Mouse (Mus musculus) NIH3T3 (cell line): ENCODE results near the gene Mapk14.
"Not testable (repeated sequence)": the region's sequence is repeated elsewhere in the genome, so short reads cannot be mapped to it uniquely, and the experiment has no call there.

Source experiments
- DNase-seq: peaks from one replicate; pipeline ENCODE4 v3.0.0-alpha.2; 2012; ENCODE audit warnings: low read depth

Mapk14 gene

GRCm38 (mm10) chr17:28698245-28698644, 7.1 kb downstream of the Mapk14 start:
- DNase-seq = peak; percentile 47

DNA sequence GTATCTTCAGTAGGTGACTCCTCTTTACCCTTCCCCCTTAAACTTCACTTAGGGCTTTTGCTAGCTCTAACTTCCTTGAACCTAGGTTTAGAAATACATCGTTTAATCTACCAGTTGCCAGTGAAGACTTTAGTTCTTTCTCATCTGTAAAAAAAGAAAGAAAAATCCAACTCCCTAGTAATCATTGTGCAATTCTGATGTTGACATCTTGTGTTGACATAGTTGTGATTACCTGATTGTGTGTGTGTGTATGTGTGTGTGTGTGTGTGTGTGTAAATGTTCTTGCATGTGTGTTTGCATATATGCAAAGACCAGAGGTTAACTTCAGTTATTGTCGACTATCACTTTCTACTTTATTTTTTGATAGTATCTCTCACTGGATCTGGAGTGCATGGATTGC, 7.5 kb downstream of the Mapk14 start:
- DNase-seq = peak; percentile 26

- DNase-seq = no peak
Measured at GRCm38 (mm10) chr17:28699789-28700188, 8.7 kb downstream of the Mapk14 start.

- peak; percentile 21 for DNase-seq
Measured at GRCm38 (mm10) chr17:28701171-28701570, 10.0 kb downstream of the Mapk14 start.

DNA sequence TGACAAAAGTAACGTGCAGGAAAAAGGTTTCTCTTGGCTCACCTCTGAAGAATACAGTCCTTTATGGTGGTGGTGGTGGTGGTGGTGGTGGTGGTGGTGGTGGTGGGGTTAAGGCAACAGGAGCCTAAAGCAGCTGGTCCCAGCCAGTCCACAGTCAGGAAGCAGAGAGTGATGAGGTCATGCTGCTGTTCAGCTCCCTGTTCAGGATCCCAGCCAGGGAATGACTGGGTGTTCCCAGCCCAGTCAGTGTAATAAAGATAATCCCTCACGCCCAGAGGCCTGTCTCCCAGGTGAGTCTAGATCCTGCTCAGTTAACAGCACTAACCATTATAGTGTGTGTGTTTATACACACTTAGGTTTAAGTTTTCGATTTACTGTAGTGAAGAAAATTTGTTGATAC, 10.6 kb downstream of the Mapk14 start:
- no peak for DNase-seq

- DNase-seq = peak; percentile 21
Measured at GRCm38 (mm10) chr17:28702646-28703045, 11.5 kb downstream of the Mapk14 start.

DNA sequence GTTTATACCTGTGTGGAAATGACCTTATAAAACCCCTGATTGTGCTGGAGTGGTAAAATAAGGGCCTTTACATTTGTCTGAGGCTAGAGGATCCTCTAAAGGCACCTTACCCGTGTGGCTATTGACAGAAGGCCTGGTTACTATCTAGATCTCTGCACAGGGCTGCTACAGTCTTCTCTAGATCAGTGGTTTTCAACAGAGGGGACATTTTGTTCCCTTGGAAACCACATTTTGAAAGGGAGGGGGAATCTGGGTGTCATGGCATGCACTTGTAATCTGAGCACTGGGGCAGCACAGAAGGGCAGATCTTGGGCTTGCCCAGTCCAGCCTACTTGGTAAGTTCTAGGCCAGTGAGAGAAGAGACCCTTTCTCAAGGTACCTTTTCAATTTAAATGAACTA, 15.6 kb downstream of the Mapk14 start:
- DNase-seq = peak; percentile 27

DNA sequence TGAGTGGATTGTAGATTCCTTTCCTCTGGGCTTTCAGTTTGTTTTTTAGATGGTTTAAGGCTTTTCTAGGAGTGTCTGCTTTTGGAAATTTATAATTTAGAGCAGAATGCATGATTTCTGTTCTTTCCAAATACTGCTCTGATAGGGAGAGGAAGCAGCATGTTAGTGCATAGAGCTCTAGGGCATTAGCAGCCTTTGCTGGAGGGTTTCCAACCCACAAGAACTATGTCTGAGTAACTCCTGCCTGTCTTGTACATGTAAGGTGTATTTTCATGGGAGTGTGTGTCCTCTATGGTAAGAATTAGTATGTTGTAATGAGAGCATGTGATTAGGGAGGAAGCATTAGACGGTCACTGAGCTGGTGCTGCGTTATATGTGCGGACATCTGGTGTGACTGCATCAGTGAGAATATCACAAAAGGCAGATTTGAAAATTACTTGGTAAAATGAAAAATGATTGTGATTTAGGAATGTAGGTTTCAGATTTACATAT, 16.1 kb downstream of the Mapk14 start:
- peak; percentile 84 for DNase-seq

DNA sequence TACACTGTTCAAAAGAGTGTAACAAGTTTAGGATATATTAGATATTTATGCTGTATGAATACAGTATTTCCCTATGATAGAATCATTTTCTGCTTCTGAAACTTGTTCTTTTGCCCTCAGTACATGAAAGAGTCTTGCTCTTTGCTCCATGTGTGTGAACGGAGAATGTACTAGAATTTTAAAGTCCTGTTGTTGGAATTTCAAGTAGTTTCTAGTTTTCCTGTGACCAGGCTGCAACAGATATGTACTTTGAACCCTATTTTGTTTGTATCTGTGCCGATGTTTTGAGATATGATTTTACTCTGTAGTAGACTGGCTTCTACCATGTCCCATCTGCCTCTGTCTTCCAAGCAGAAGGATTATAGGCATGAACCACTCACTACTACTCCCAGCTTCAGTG, 16.7 kb downstream of the Mapk14 start:
- no peak for DNase-seq

- DNase-seq = no peak
Measured at GRCm38 (mm10) chr17:28708989-28709388, 17.9 kb downstream of the Mapk14 start.

DNA sequence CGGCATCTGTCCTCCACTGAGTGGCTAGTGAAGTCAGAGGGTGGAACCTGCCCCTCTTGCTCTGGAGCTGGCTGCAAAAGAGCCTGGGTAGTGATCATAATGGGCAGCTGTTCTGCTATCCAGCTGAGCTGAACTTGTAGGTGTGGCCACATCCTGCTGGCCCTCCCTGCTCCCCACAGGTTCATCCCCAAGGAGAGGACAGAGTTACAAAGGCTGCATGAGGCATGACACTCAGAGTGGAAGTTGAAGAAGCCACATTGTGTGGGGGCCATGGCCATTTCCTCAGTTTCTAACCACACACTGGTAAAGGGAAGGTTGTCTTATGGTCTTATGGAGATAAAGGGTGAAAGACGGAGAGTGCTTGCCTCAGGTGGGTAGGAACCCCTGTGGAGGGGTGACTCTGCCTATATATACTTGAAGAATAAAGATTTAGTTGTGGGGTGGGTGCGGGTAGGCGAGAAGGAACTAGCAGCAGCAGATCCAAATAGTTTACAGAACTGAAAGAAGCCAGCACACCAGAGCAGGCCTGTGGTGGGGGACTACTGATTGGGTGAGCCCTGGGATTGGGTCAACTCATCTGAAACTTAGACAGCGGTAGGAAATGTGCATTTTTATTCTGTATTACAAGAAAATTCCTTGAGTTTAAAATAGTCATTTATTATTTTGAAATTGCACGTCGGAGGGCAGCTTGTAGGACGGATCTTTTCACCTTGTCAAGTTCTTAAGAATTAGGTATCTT, 18.6 kb downstream of the Mapk14 start:
- DNase-seq = no peak

DNA sequence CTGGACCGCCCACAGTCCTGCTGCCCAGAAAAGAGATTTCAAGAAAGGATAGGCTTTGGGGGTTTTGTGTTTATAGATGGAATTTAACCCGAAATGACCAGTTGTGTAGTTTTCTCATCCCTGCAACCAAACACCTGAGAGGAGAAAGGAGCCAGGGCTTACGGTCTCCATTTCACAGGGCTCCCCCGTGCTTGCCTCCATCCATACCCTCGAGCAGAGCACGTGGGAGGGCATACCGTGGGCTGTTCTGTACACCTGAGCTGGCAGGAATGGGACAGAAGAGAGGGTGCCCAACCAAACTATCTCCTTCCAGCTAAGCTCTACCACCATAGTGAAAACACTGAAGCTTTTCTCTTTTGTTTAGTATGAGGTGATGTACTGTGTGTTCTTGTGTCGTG, 19.2 kb downstream of the Mapk14 start:
- no peak for DNase-seq

DNA sequence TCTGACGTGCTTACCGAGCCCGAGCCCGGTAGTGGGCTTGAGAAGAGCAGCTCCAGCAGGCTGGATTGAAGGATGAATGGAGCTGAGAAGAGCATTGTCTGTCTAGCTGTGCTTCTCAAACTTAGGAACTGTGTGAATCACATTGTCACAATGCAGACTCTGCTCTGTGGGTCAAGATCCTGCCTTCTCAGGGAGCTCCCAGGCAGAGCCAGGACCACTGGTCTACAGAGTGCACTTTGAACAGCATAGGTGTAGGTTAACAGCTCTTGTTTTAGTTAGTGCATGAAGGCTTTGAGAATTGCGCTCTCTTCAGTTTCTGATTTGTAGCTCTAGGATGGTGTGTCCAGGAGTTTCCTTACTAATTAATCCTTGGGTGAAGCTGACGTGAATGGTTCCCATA, 20.1 kb downstream of the Mapk14 start:
- no peak for DNase-seq

DNA sequence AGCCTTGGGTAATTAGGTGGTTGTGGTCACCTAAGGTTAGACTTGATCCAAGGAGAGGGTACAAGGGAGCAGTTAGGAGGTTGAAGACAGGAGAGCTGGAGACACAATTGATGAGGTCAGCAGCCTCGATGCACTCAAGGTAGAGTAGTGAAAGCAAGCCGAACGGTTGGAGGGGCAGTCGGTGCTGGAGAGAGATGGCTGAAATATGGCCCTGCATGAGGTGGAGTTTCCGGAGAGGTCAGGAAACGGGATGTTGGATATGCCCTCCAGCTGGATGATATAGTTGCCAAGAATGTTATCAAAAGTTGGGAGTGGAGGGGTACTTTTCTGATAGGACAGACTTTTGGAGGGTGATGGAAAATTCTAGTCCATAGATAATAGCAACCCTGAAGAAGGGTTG, 21.2 kb downstream of the Mapk14 start:
- no peak for DNase-seq

DNA sequence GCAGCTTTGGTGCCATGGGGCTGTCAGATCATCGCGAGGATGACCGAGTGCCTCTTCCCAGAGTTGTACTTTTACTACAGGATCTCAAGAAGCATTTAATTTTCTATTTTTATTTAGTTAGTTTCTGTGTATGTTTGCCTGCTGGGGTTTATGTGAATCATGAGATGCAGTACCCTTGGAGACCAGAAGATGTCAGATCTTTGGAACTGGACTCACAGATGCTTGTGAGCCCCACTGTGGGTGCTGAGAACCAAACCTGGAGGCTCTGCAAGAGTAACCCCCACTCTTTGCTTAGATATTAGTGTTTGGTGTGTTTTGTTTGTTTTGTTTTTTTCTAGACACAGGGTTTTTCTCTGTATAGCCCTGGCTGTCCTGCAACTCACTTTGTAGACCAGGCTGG, 22.9 kb downstream of the Mapk14 start:
- DNase-seq = no peak

- DNase-seq = no peak
Measured at GRCm38 (mm10) chr17:28715832-28716548, 24.9 kb downstream of the Mapk14 start.

GRCm38 (mm10) chr17:28717535-28717934, 26.4 kb downstream of the Mapk14 start:
- DNase-seq = no peak

DNA sequence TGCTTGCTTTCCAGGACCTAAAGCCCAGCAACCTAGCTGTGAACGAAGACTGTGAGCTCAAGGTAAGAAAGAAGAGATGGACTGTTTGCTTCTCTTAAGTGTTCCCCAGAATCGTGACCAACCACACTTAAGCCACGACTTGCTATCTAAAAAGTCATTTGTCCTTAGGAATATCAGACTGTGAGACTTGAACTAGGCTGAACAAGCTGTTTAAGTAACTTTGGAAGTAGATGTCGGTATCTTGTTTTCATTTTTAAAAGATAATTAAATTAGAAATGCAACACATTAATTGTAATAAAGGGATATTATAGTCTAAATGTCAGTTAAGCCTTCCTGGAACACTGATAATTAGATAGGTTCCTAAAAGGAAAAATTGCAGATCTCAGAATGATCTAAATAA, 34.7 kb downstream of the Mapk14 start, which contains the start of gene AC170998.1:
Gene AC170998.1, plus strand, starts transcription at position 301 of the 400 bp plus-strand sequence.
- no peak for DNase-seq

GRCm38 (mm10) chr17:28727511-28727910, 36.4 kb downstream of the Mapk14 start:
- not testable (repeated sequence) for DNase-seq

- DNase-seq = peak; percentile 33
Measured at GRCm38 (mm10) chr17:28735317-28736105, 44.4 kb downstream of the Mapk14 start.

DNA sequence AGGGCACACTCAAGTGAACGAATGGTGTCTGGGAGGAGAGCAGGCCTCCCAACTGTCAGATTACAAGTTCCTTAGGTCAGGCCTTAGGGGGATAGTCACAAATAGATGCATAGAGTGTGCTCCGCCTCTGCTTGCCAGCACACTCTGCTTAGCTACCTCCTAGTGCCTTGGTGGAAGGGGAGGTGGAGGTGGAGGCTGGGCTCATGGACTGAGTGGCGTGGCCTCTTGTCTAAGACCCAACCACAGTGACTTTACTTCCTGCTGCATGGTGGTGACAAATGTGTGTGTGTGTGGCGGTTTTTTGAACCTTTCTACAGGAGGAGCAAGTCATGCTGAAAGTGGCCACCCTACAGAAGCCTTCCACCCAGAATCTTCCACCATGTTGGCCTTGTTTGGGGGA, 45.4 kb downstream of the Mapk14 start:
- DNase-seq = no peak

DNA sequence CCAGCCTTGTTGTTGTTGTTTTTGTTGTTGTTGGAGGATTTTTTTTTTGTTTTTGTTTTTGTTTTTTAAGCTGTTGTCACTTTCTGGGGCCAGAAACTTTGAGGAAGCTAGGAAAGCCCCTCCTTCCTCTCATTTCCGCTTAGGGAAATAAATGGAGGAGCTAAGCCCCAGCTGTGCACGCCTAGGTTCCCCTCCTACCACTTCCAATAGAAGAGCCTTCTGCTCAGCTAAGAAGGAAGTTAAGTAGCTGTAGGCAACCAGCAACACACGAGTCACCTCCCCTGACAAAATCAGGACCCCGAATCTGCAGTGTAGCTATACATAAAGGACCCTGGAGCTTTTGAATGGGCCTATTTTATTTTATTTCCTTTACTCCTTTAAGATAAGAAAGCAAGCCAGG, 46.8 kb downstream of the Mapk14 start:
- DNase-seq = no peak

- no peak for DNase-seq
Measured at GRCm38 (mm10) chr17:28739244-28739643, 48.1 kb downstream of the Mapk14 start.
